Mouse (Mus musculus) testis, adult 2 months (tissue): ENCODE results near the gene Wdr18. TPM values are rescaled to one million over a fixed set of nuclear protein-coding genes. Genes with fewer than 3 reads are reported as not detected.
A peak's percentile ranks its signal among the peaks of the same experiment; 100 is the strongest.

ENCODE experiments used
- H3K27ac ChIP-seq: fragments of 200-500 bp; 2 replicates; pipeline ENCODE4 v1.5.1; 2012; ENCODE audit warnings: low read depth, low read length; ENCODE audit not compliant: control insufficient read depth, insufficient read depth
- H3K27me3 ChIP-seq: fragments of 200-500 bp; 2 replicates; pipeline ENCODE4 v1.6.1; 2012; ENCODE audit warnings: mild to moderate bottlenecking, low read length, moderate library complexity; ENCODE audit not compliant: control insufficient read depth, insufficient read depth
- H3K36me3 ChIP-seq: fragments of 200-500 bp; 2 replicates; pipeline ENCODE4 v1.6.1; 2012; ENCODE audit warnings: mild to moderate bottlenecking, low read length; ENCODE audit not compliant: control insufficient read depth, insufficient read depth
- H3K4me1 ChIP-seq: fragments of 200-500 bp; 2 replicates; pipeline ENCODE4 v1.6.1; 2012; ENCODE audit warnings: low read length; ENCODE audit not compliant: control insufficient read depth, insufficient read depth
- H3K4me3 ChIP-seq: fragments of 200-500 bp; 2 replicates; pipeline ENCODE4 v1.5.1; 2012; ENCODE audit warnings: low read depth, mild to moderate bottlenecking, low read length, moderate library complexity, mixed read lengths; ENCODE audit not compliant: control insufficient read depth
- CTCF ChIP-seq: fragments of 200-500 bp; IDR thresholded peaks from 2 replicates; pipeline ENCODE4 v1.5.1; 2012; ENCODE audit warnings: low read depth, mild to moderate bottlenecking, inconsistent platforms, low read length, moderate library complexity; ENCODE audit not compliant: control insufficient read depth, insufficient read depth, insufficient replicate concordance
- POLR2A ChIP-seq: fragments of 200-500 bp; IDR thresholded peaks from 2 replicates; pipeline ENCODE4 v1.6.1; 2012; ENCODE audit warnings: low read depth, mild to moderate bottlenecking, inconsistent platforms, low read length, moderate library complexity; ENCODE audit not compliant: control insufficient read depth
- polyA plus RNA-seq: library from polyadenylated mRNA; depleted of rRNA; stranded (reverse); fragments of >200 nt; gene quantifications from 2 replicates; pipeline ENCODE4 v1.2.3, GENCODE M21; 2012

Wdr18 gene
- polyA plus RNA-seq, 1 experiment: 36.5 TPM

DNA sequence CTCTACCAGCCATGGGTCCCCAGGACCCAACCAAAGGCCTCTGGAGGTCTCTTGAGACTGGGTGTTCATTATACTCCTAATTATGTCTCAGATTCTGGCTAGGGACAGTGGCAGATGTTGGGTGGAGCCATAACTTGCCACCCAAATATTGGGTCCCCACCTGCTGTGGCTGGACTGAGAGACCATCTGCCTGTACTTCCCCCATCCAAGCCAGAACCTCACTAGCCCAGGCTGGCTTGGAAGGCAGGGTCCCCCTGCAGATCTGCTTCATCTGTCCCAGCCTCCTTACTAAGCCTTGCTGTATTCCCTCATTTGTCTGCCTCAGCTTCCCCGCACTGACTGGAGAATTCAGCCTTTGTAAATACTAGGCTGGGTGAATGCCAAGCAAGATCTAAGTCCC, 8.2 kb downstream of the Wdr18 start:
- H3K27me3 ChIP-seq: no peaks in the 10 kb centered on the region
- H3K27ac ChIP-seq: no peak overlapping the region
- H3K4me1 ChIP-seq: peaks cover 12% of the 10 kb centered on the region

DNA sequence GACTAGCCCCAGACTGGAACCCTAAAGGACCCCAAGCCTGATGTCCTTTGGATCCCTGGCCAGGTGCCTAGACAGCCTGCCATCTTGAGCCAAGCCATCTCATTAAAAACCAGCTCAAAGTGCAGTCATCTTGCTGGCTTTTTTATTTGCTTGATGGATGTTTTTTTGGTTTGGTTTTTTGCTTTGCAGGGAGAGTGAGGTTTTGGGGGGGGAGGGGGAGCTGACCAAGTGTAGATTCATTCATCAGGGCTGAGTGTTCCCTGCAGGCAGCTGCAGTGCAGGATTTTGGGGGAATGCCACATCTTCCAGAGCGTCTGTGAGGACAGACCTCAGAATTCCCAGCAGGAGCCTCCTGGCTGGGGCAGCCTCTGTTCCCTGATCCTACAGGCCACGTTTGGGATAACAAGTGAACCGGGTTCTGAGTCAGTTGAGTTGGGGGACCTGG, 9.2 kb downstream of the Wdr18 start:
- Histone ChIP-seq H3K36me3 (no peaks in the 10 kb centered on the region), H3K27me3 (no peaks in the 10 kb centered on the region), H3K4me3 (no peak overlapping the region), H3K27ac (no peak overlapping the region), H3K4me1 (peaks cover 12% of the 10 kb centered on the region)
- no peak for TF ChIP-seq POLR2A

More for the DNA sequence above, 8.2 kb downstream of the Wdr18 start:
- Histone ChIP-seq H3K36me3 (no peaks in the 10 kb centered on the region), H3K4me3 (no peak overlapping the region)
- TF ChIP-seq POLR2A: no peak
- TF ChIP-seq CTCF: no peak

DNA sequence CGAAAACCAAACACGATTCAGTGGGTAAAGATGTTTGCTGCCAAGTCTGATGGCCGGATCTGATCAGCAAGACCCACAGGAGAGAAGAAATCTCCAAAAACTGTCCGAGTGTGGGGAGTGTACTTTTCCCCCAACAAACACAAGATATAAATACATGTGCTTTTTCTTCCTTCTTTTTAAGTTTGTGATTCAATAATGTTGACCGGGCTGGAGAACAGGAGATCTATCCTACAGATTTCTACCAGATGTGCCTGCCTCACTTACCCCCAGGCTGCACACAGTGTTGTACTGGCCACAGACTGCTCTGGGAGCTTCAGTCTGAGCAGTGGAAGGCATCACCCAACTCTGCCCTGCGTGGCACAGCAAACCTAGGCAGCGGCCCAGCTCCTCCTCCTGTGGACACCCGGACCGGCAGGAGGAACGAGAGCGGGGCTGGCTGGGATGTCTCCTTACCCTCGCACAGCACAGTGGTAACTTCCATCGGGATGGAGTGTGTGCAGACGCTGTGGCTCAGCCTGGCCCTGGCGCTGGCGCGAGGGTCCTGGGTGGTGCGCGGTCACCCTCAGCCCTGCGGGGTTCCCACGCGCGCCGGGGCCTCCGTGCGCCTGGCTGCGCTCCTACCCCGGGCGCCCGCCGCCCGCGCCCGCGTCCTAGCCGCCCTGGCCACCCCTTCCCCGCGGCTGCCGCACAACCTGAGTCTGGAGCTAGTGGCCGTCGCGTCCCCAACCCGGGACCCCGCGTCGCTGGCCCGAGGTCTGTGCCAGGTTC, 10.6 kb downstream of the Wdr18 start, which contains the start of gene Grin3b:
TSS of gene Grin3b (plus strand) at position 301 of the 768 bp plus-strand sequence.
- no peaks in the 10 kb centered on the region for H3K36me3 ChIP-seq
- H3K4me3 ChIP-seq: peak within 1 kb of the TSS; percentile 25
- H3K4me1 ChIP-seq: peaks cover 15% of the 10 kb centered on the region
- H3K27me3 ChIP-seq: no peaks in the 10 kb centered on the region
- H3K27ac ChIP-seq: no peak within 1 kb of the TSS
- TF ChIP-seq CTCF (no peak), POLR2A (no peak)

DNA sequence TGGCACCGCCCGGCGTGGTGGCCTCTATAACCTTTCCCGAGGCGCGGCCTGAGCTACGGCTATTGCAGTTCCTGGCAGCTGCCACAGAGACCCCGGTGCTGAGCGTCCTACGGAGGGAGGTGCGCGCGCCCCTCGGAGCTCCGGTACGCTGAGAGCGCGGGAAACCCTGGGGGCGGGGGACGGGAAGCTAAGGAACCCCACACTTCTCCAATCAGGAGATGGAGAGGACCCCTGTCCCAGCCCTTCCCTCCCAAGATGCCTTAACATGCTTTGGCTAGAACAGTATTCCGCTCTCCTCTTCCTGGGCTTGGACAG, 11.2 kb downstream of the Wdr18 start:
- peak overlapping the region; percentile 25 for H3K4me3 ChIP-seq
- no peaks in the 10 kb centered on the region for H3K27me3 ChIP-seq
- peaks cover 19% of the 10 kb centered on the region for H3K4me1 ChIP-seq
- TF ChIP-seq POLR2A (no peak), CTCF (no peak)
- H3K27ac ChIP-seq: no peak overlapping the region
- H3K36me3 ChIP-seq: no peaks in the 10 kb centered on the region

DNA sequence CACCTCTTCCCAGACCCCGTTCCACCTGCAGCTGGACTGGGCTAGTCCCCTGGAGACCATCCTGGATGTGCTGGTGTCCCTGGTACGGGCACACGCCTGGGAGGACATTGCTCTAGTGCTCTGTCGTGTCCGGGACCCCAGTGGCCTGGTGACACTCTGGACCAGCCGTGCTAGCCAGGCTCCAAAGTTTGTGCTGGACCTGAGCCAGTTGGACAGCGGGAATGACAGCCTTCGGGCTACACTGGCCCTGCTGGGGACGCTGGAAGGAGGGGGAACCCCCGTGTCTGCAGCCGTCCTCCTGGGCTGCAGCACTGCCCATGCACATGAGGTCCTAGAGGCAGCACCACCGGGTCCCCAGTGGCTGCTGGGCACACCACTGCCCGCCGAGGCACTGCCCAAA, 12.9 kb downstream of the Wdr18 start:
- Histone ChIP-seq H3K27me3 (no peaks in the 10 kb centered on the region), H3K27ac (no peak overlapping the region), H3K4me1 (peaks cover 33% of the 10 kb centered on the region), H3K36me3 (no peaks in the 10 kb centered on the region), H3K4me3 (no peak overlapping the region)
- TF ChIP-seq CTCF (no peak), POLR2A (no peak)

DNA sequence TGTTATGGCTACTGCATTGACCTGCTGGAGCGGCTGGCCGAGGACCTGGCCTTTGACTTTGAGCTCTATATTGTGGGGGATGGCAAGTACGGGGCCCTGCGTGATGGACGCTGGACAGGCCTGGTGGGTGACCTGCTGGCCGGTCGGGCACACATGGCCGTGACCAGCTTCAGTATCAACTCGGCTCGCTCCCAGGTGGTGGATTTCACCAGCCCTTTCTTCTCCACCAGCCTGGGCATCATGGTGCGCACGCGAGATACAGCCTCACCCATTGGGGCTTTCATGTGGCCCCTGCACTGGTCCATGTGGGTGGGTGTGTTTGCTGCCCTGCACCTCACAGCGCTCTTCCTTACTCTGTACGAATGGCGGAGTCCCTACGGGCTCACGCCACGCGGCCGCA, 14.1 kb downstream of the Wdr18 start:
- Histone ChIP-seq H3K27me3 (no peaks in the 10 kb centered on the region), H3K27ac (no peak overlapping the region), H3K36me3 (no peaks in the 10 kb centered on the region; the same call in 1 of the 2 replicates), H3K4me1 (peaks cover 36% of the 10 kb centered on the region), H3K4me3 (peak overlapping the region; percentile 39)
- TF ChIP-seq CTCF: no peak
- no peak for TF ChIP-seq POLR2A

DNA sequence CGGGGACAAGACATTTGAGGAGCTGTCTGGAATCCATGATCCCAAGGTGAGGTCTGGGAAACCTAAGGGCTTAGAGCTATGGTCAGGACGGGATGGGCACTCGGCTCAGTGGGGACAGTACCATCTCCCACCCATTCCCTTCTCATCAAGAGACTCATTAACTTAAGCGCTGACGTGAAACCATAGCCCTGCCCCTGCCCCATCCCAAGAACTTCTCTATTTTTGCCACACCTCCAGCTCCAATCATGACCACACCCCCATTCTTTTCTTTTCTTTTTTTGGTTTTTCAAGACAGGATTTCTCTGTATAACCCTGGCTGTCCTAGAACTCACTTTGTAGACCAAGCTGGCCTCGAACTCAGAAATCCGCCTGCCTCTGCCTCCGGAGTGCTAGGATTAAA, 14.7 kb downstream of the Wdr18 start:
- no peaks in the 10 kb centered on the region for H3K27me3 ChIP-seq
- H3K36me3 ChIP-seq: no peaks in the 10 kb centered on the region; the same call in 1 of the 2 replicates
- TF ChIP-seq POLR2A (no peak), CTCF (no peak)
- peak overlapping the region; percentile 39 for H3K4me3 ChIP-seq
- peaks cover 36% of the 10 kb centered on the region for H3K4me1 ChIP-seq
- H3K27ac ChIP-seq: no peak overlapping the region
